Mouse (Mus musculus) spleen, postnatal 14 days (tissue): ENCODE data around the gene Sesn1.
"Not testable (repeated sequence)": the region's sequence is repeated elsewhere in the genome, so short reads cannot be mapped to it uniquely, and the experiment has no call there.

Source experiments
- DNase-seq, 2 experiments: peaks; one replicate each; pipeline ENCODE4 v3.0.0; 2021 to 2022; ENCODE audit warnings: low spot score in 2 of 2

Gene Sesn1

DNA sequence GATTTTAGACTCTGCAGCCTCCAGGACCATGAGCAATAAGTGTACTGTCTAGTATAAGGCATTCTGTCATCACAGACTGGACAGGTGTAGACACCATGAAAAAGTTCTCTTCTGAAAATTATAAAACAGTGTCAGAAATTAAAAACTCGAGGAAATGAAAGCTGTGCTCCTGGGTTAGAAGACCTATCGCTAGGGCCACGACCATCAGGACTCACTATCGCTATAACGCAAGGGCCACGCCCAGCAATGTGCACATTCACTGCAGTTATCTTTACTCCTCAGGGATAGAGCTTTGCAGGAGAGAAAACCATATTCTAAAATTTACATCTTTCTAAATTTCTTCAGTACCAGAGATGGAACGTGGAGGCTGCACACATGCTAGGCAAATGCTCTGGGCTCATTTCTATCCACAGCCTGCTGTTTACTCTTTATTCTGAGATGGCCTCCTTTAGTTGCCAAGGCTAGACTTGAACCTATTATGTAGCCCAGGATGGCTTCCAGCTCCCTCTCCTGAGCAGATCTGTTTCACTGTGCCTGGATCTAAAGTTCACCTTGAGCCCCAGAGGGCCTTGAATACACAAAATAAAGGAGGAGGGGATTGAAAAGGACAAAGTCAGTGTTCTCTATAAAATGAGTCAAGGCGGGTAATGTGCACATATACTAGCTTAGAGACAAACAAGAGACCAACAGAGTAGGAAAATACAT, 102.7 kb downstream of the Sesn1 start:
- peak; percentile 56 to 66 for DNase-seq

- DNase-seq: no peak
These were observed 117.0 kb downstream of the Sesn1 start for GRCm38 (mm10) chr10:41926726-41927125.

DNA sequence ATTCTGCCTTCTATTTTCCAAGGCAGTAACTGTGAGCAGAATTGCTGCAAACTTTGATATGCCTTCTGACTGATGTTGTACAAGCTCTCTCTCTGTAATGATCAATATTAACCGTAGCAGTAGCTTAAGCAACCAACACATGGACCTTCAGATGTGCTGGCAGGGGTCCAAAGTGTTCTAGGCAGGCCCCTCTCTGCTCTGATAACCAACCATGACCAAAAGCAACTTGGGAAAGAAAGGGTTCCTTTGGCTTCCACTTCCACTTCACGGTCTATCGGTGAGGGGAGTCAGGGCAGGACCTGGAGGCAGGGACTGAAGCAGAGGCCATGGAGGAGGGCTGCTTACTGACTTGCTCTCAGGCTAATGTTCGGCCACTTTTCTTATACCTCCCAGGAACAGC, 121.2 kb downstream of the Sesn1 start:
- DNase-seq: no peak

DNA sequence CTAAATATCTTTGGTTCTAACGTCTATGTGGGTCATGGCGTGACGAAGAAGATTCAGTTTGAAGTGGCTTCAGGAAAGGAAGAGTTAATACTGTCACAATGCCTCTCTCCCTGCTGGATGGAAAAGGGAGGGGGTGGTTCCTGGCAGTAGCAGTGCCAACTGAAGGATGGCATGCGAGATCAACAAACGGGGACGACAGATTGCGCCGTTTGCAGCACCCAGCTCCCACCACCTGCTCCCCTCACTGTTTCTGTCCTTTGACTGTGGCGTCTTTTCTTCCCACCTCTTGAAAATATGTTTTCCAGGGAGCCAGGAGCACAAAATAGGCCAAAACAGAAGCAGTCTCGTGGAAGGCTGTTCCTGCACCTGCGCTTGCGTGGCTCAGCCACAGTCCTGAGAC, 122.2 kb downstream of the Sesn1 start:
- DNase-seq: no peak

- no peak for DNase-seq
These were observed 123.2 kb downstream of the Sesn1 start for GRCm38 (mm10) chr10:41932943-41933342.

DNA sequence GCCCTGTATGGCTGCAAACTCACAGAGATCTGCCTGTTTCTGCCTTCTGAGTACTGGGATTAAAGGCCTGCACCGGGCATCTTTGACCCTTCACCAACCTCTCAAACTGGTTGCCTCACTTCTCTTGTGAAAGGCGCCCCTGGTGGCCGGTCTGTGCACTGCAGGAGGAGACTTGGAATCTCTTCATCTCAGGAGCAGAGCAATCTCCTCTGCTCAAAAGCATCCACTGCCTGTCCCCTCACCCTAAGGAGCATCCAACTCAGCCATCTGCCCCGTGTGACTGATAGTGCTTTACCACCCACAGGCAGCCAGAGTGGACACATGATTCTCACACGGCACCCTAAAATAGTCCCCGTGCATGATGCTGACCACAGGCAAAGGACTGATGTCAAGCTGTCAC, 123.8 kb downstream of the Sesn1 start:
- DNase-seq: peak; percentile 54 to 77

DNA sequence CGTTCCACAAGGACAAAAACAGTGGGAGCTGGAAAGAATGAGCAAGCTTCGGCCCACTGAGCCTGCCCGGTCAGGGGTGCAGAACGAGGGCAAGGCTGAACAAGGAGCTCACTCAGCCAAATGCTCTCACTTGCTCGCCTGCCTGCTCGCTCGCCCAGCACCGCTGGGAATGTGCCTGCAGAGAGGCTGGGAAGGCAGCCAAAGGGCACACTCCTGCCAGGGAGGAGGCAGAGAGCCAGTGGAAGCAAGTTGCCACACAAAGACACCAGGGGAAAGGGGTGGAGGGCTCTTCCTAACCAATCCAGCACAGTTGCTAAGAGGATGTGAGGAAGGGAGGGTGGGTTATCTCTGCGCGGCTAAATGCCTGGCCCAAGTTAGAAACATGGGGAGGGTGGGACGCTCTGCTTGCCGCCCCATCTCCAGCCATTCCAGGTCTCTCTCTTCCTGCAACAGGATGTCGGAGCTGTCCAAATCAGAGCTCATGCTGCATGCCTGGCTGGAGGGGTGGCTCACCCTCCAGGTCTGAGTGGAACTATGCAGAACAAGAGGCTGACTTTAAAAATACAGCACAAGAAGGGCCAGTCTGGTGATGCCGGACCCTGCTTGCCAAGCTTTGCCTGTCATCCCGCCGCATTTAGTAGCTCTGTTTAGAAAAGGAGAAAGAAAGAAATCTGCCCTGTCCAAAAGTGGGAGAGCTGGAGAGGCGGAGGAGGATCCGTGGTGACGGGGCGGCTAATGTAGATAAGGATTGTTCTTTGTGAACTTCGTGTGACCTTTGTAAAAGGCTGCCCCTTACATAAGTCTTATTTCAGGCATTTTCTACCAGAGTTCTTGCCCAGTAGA, 125.1 kb downstream of the Sesn1 start:
- no peak for DNase-seq

DNA sequence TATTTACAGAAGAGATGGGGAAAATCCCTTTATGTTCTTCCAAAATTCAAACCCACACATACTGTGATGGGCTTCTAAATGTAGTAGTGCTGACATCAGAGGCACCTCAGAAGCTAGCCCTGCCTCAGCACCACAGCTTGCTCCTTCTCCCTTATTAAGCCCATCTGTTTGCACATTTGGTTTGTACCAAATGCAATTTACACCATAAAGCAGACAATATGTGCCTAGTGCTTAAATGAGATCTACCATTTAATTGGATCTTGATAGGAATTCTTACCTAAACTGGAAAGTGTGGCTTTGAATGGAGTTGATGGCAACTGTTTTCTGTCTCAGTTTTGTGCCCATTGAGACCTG, 125.7 kb downstream of the Sesn1 start:
- no peak for DNase-seq

- no peak for DNase-seq
These were observed 126.4 kb downstream of the Sesn1 start for GRCm38 (mm10) chr10:41936100-41936499.

- no peak for DNase-seq
These were observed 127.4 kb downstream of the Sesn1 start for GRCm38 (mm10) chr10:41937176-41937575.

DNA sequence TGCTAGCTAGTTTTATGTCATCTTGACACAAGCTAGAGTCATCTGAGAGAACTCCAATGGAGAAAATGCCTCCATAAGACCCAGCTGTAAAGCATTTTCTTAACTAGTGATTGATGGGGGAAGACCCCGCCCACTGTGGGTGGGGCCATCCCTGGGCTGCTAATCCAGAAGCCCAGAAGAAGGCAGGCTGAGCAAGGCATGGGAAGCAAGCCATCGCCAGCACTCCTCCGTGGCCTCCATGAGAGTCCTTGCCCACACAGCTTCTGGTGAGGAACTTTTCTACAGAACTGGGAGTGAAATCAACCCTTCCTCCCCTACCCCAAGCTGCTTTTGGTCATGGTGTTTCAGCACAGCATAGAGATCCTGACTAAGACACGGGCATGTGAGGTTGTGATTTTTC, 129.4 kb downstream of the Sesn1 start:
- no peak for DNase-seq

GRCm38 (mm10) chr10:41952354-41952753, 142.6 kb downstream of the Sesn1 start:
- DNase-seq: not testable (repeated sequence)

DNA sequence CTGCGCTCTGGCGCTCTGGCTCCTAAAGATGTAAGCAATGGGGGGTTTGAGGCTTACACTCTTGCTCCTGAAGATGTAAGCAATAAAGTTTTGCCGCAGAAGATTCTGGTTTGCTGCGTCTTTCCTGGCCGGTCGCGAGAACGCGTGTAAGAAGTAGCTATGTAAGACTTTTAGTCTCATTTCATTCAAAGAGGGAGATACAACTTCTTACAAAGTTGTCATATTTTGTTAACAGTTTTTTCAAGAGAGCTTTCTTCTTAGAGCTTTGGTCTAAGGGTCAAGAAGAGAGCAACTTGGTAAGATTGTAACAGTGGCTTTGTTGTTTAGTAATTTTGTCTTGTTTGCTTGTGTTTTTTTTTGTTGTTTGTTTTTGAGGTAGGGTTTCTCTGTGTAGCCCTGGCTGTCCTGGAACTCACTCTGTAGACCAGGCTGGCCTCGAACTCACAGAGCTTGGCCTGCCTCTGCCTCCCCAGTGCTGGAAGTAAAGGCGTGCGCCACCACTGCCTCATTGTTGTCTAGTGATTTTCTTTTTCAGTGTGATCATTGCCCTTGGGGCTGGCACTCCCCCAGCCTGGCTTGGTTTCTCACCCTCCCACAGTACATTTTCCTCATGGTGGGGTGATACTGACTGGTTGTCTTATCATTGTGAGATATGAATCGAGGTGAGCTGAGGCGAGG, 143.3 kb downstream of the Sesn1 start:
- DNase-seq: no peak

DNA sequence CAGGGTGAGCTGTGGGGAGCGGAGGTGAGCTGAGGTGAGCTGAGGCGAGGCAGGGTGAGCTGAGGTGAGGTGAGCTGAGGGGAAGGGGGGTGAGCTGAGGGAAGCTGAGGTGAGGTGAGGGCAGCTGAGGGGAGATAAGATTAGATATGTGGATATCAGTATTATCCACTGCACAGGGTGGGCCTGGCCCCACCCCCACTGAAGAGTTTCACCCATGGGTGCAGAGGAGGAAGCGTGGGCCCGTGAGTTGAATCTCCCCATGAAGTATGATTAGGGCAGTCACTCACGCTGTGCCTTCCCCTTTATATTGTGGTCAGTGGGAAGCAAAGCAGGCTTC, 143.8 kb downstream of the Sesn1 start:
- DNase-seq: no peak

DNA sequence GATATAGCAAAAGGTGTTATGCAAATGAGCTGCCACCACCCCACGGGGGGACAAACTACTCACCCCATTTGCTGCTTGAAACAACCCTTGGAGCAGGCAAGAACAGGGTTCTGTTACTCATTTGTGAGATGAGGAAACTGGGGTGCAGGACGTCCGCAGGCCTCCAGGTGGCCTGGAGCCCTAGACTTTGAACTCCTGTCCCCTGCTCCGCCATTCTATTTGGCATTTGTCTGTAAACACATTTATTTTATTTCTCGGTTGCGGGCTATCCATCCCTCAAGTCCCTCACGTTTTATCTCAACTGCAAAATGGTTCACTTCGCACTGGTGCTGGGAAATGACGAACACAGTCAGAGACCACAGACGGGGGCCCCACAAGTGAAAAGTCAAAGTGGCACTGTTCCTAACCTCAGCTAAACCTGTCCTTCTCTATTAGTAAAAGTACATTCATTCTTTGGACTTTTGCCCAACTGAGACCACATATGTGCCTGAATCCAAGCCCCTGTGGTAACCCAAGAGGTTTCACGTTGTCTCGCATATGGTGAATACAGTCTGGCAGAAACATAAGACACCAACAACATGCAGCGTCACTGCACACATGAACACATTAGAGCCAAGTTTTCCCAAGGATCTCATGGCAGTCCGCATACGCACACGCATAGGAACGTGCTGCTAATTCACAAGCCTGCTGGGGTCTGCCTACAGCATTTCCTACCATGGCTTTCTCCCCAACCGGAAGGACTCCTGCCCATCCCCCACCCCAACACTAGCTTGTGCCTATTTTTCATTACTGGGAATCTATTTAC, 147.9 kb downstream of the Sesn1 start:
- no peak for DNase-seq
